Mouse (Mus musculus) cortical plate, adult 2 months (tissue): ENCODE results near the gene Cbr4.

Experiments
- CTCF ChIP-seq: fragments of 200-500 bp; IDR thresholded peaks from 2 replicates; pipeline ENCODE4 v1.5.1; 2011; ENCODE audit warnings: mild to moderate bottlenecking, control low read depth, low read length; ENCODE audit not compliant: insufficient read depth; ENCODE audit errors: extremely low read depth
- POLR2A ChIP-seq: fragments of 200-500 bp; IDR thresholded peaks from 2 replicates; pipeline ENCODE4 v1.6.1; 2011; ENCODE audit warnings: mild to moderate bottlenecking, low read length, control low read depth; ENCODE audit not compliant: insufficient read depth; ENCODE audit errors: extremely low read depth

DNA sequence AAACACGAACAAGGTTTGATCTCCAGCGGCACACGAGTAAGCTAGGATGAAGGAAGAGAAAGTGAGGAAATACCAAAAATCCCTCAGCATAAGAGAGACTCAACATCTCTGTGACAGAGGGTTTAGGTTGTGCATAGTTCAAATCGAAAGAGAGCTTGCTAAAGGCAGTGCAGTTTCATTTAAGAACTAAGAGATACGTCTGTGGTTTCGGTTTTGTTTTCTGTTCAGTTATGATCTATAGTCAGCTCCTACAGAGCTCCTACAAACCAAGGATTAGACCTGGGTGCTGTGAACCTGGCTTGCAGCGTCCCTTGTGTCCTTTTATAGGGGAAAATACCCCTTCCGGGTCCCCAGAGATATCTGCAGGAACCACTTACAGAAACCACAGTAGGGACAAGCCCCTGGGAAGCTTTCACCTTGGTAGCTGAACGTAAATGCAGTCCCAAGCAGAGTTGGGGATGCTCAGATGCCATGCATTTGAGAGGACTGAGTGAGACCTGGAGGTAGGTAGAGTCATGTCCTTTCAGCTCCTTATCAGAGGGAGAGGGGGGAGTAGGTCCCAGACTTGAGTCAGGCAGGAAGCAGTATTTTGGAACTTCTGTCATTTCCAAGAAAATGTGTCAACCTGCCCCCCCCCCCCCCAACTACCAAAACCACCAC lies 36.5 kb upstream of the Cbr4 start:
- TF ChIP-seq CTCF (no peak), POLR2A (no peak)
